Mouse (Mus musculus) ES-E14 (cell line): Measurements from ENCODE around the gene Fam186b.

Experiments
- CHD2 ChIP-seq: IDR thresholded peaks from 2 replicates; pipeline ENCODE4 v1.6.1; 2014; ENCODE audit warnings: mild to moderate bottlenecking, low read depth, low read length, inconsistent platforms
- HCFC1 ChIP-seq: IDR thresholded peaks from 2 replicates; pipeline ENCODE4 v1.6.1; 2012; ENCODE audit warnings: low read length, inconsistent platforms, borderline replicate concordance; ENCODE audit not compliant: insufficient read depth
- MAFK ChIP-seq: IDR thresholded peaks from 2 replicates; pipeline ENCODE4 v1.6.1; 2014; ENCODE audit warnings: mild to moderate bottlenecking, low read depth, low read length, inconsistent platforms; ENCODE audit not compliant: insufficient read depth
- ZC3H11A ChIP-seq: IDR thresholded peaks from 2 replicates; pipeline ENCODE4 v1.6.1; 2012; ENCODE audit warnings: low read depth, mild to moderate bottlenecking, inconsistent platforms, low read length, borderline replicate concordance
- ZNF384 ChIP-seq: IDR thresholded peaks from 2 replicates; pipeline ENCODE4 v1.6.1; 2012; ENCODE audit warnings: low read depth, low read length, inconsistent platforms

DNA sequence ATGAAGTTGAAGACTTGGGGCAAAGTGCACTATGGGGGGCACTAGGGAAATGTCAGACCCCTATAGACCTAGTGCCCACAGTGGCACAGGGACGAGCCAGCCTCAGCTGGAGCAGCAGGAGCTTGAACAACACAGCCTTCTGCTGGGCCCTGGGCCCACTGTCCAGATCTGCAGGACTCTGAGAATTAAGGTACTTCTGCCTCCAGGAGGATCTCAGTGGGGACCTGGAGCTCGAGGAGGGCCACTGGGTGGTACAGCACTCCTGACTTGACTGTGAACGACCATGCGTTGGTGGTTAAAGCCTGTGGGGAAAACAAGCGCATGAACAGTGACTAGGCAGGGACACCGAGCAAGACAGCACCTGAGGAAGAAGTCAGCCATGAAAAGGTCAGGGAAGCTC lies 22.4 kb upstream of the Fam186b start:
- TF ChIP-seq CHD2 (no peak), ZC3H11A (no peak), MAFK (no peak), ZNF384 (no peak), HCFC1 (no peak)
